Mouse (Mus musculus): Measurements from ENCODE around the gene Cacnb2. TPM values are rescaled to one million over a fixed set of nuclear protein-coding genes. Genes with fewer than 3 reads are reported as not detected.

Gene Cacnb2
- polyA plus RNA-seq (2014; fragmentation: Nextera tagmentation; extraction: Ambion mirVana), result 2.4 and 3.2 TPM in 2 replicates

- Histone ChIP-seq H3K27me3 (replicated peaks; ENCODE audit: control insufficient read depth, insufficient read depth, low read length) (no peaks in the 10 kb centered on the region), H3K4me3 (ENCODE audit: low read depth, low read length) (peak within 1 kb of the TSS; percentile 67), H3K27ac (ENCODE audit: low read depth, low read length) (peak within 1 kb of the TSS; percentile 56; the same call in 1 of the 2 replicates), H3K9ac (ENCODE audit: low read length) (peak within 1 kb of the TSS; percentile 75), H3K4me2 (ENCODE audit: low read length) (peak within 1 kb of the TSS; percentile 93), H3K9me3 (replicated peaks; ENCODE audit: control insufficient read depth, low read length) (no peaks in the 10 kb centered on the region), H3K4me1 (ENCODE audit: control insufficient read depth, insufficient read depth, low read length) (no peaks in the 10 kb centered on the region; the same call in 1 of the 2 replicates), H3K36me3 (ENCODE audit: control insufficient read depth, insufficient read depth, low read length) (no peaks in the 10 kb centered on the region)
- DNase-seq (ENCODE audit: low spot score) (no peak), ATAC-seq (no peak)
- WGBS, result 49% methylated on average over 3 of the region's 3 CpGs
Measured at GRCm38 (mm10) chr2:14602788-14603187, at the start of gene Cacnb2. TSS of gene Cacnb2 (plus strand) at chr2:14603088.

- no peak overlapping the region for H3K4me3 ChIP-seq (ENCODE audit: low read depth, low read length)
Measured at GRCm38 (mm10) chr2:14568020-14568419, 34.9 kb upstream of the Cacnb2 start.

GRCm38 (mm10) chr2:14571300-14571699, 31.6 kb upstream of the Cacnb2 start:
- no peak overlapping the region for H3K4me2 ChIP-seq (ENCODE audit: low read length)
- no peaks in the 10 kb centered on the region for H3K4me1 ChIP-seq (ENCODE audit: control insufficient read depth, insufficient read depth, low read length)
- H3K9ac ChIP-seq (ENCODE audit: low read length), result no peak overlapping the region
- H3K9me3 ChIP-seq (replicated peaks; ENCODE audit: control insufficient read depth, low read length), result no peaks in the 10 kb centered on the region
- no peak for DNase-seq (ENCODE audit: low spot score)
- H3K27ac ChIP-seq (ENCODE audit: low read depth, low read length), result no peak overlapping the region
- no peak for ATAC-seq
- no peaks in the 10 kb centered on the region for H3K36me3 ChIP-seq (ENCODE audit: control insufficient read depth, insufficient read depth, low read length)
- H3K4me3 ChIP-seq (ENCODE audit: low read depth, low read length), result no peak overlapping the region
- H3K27me3 ChIP-seq (replicated peaks; ENCODE audit: control insufficient read depth, insufficient read depth, low read length), result no peaks in the 10 kb centered on the region

More at GRCm38 (mm10) chr2:14568020-14568419, 34.9 kb upstream of the Cacnb2 start:
- no peaks in the 10 kb centered on the region for H3K27me3 ChIP-seq (replicated peaks; ENCODE audit: control insufficient read depth, insufficient read depth, low read length)
- H3K36me3 ChIP-seq (ENCODE audit: control insufficient read depth, insufficient read depth, low read length), result no peaks in the 10 kb centered on the region
- H3K9me3 ChIP-seq (replicated peaks; ENCODE audit: control insufficient read depth, low read length), result no peaks in the 10 kb centered on the region
- no peak overlapping the region for H3K9ac ChIP-seq (ENCODE audit: low read length)
- no peak overlapping the region for H3K4me2 ChIP-seq (ENCODE audit: low read length)
- no peaks in the 10 kb centered on the region for H3K4me1 ChIP-seq (ENCODE audit: control insufficient read depth, insufficient read depth, low read length)
- WGBS, result 80% methylated on average over 2 of the region's 2 CpGs
- ATAC-seq (no peak), DNase-seq (ENCODE audit: low spot score) (no peak)
- H3K27ac ChIP-seq (ENCODE audit: low read depth, low read length), result no peak overlapping the region

- Histone ChIP-seq H3K36me3 (ENCODE audit: control insufficient read depth, insufficient read depth, low read length) (no peaks in the 10 kb centered on the region), H3K9me3 (replicated peaks; ENCODE audit: control insufficient read depth, low read length) (no peaks in the 10 kb centered on the region), H3K27ac (ENCODE audit: low read depth, low read length) (no peak overlapping the region), H3K4me2 (ENCODE audit: low read length) (no peak overlapping the region), H3K27me3 (replicated peaks; ENCODE audit: control insufficient read depth, insufficient read depth, low read length) (no peaks in the 10 kb centered on the region), H3K9ac (ENCODE audit: low read length) (no peak overlapping the region), H3K4me1 (ENCODE audit: control insufficient read depth, insufficient read depth, low read length) (no peaks in the 10 kb centered on the region), H3K4me3 (ENCODE audit: low read depth, low read length) (no peak overlapping the region)
- WGBS, result 85% methylated on average over 4 of the region's 4 CpGs
- ATAC-seq, result no peak
- DNase-seq (ENCODE audit: low spot score), result no peak
Measured at GRCm38 (mm10) chr2:14589541-14589940, 13.3 kb upstream of the Cacnb2 start.

- ATAC-seq (no peak), DNase-seq (ENCODE audit: low spot score) (no peak)
- Histone ChIP-seq H3K4me2 (ENCODE audit: low read length) (no peak overlapping the region), H3K36me3 (ENCODE audit: control insufficient read depth, insufficient read depth, low read length) (no peaks in the 10 kb centered on the region), H3K9me3 (replicated peaks; ENCODE audit: control insufficient read depth, low read length) (no peaks in the 10 kb centered on the region), H3K4me1 (ENCODE audit: control insufficient read depth, insufficient read depth, low read length) (no peaks in the 10 kb centered on the region), H3K27me3 (replicated peaks; ENCODE audit: control insufficient read depth, insufficient read depth, low read length) (no peaks in the 10 kb centered on the region), H3K27ac (ENCODE audit: low read depth, low read length) (no peak overlapping the region), H3K9ac (ENCODE audit: low read length) (no peak overlapping the region), H3K4me3 (ENCODE audit: low read depth, low read length) (no peak overlapping the region)
Measured at GRCm38 (mm10) chr2:14597909-14598563, 4.9 kb upstream of the Cacnb2 start.

GRCm38 (mm10) chr2:14603784-14604781, 1.2 kb downstream of the Cacnb2 start:
- Histone ChIP-seq H3K9ac (ENCODE audit: low read length) (peak overlapping the region; percentile 75), H3K36me3 (ENCODE audit: control insufficient read depth, insufficient read depth, low read length) (no peaks in the 10 kb centered on the region), H3K4me2 (ENCODE audit: low read length) (peak overlapping the region; percentile 93), H3K4me3 (ENCODE audit: low read depth, low read length) (peak overlapping the region; percentile 67), H3K4me1 (ENCODE audit: control insufficient read depth, insufficient read depth, low read length) (no peaks in the 10 kb centered on the region; the same call in none of the 2 replicates), H3K27ac (ENCODE audit: low read depth, low read length) (peak overlapping the region; percentile 56; the same call in 1 of the 2 replicates), H3K27me3 (replicated peaks; ENCODE audit: control insufficient read depth, insufficient read depth, low read length) (no peaks in the 10 kb centered on the region), H3K9me3 (replicated peaks; ENCODE audit: control insufficient read depth, low read length) (no peaks in the 10 kb centered on the region)
- WGBS, result under 1% methylated on average over 78 of the region's 83 CpGs
- ATAC-seq (peak; percentile 93), DNase-seq (ENCODE audit: low spot score) (peak; percentile 78)

- Histone ChIP-seq H3K27me3 (replicated peaks; ENCODE audit: control insufficient read depth, insufficient read depth, low read length) (no peaks in the 10 kb centered on the region), H3K4me2 (ENCODE audit: low read length) (peak overlapping the region; percentile 93), H3K9ac (ENCODE audit: low read length) (peak overlapping the region; percentile 75), H3K36me3 (ENCODE audit: control insufficient read depth, insufficient read depth, low read length) (no peaks in the 10 kb centered on the region), H3K27ac (ENCODE audit: low read depth, low read length) (no peak overlapping the region), H3K4me1 (ENCODE audit: control insufficient read depth, insufficient read depth, low read length) (no peaks in the 10 kb centered on the region; the same call in none of the 2 replicates), H3K9me3 (replicated peaks; ENCODE audit: control insufficient read depth, low read length) (no peaks in the 10 kb centered on the region), H3K4me3 (ENCODE audit: low read depth, low read length) (peak overlapping the region; percentile 67)
- peak; percentile 58 for ATAC-seq
- under 1% methylated on average over 22 of the region's 22 CpGs for WGBS
- DNase-seq (ENCODE audit: low spot score), result peak; percentile 41
Measured at GRCm38 (mm10) chr2:14604791-14605190, 1.9 kb downstream of the Cacnb2 start.

- peak overlapping the region; percentile 67 for H3K4me3 ChIP-seq (ENCODE audit: low read depth, low read length)
- peak overlapping the region; percentile 75 for H3K9ac ChIP-seq (ENCODE audit: low read length)
- no peaks in the 10 kb centered on the region for H3K36me3 ChIP-seq (ENCODE audit: control insufficient read depth, insufficient read depth, low read length)
- no peaks in the 10 kb centered on the region; the same call in none of the 2 replicates for H3K4me1 ChIP-seq (ENCODE audit: control insufficient read depth, insufficient read depth, low read length)
- ATAC-seq (no peak), DNase-seq (ENCODE audit: low spot score) (no peak)
- H3K27ac ChIP-seq (ENCODE audit: low read depth, low read length), result no peak overlapping the region
- no peaks in the 10 kb centered on the region for H3K9me3 ChIP-seq (replicated peaks; ENCODE audit: control insufficient read depth, low read length)
- H3K4me2 ChIP-seq (ENCODE audit: low read length), result peak overlapping the region; percentile 93
- H3K27me3 ChIP-seq (replicated peaks; ENCODE audit: control insufficient read depth, insufficient read depth, low read length), result no peaks in the 10 kb centered on the region
- WGBS, result 2% methylated on average over 7 of the region's 7 CpGs
Measured at GRCm38 (mm10) chr2:14605207-14605606, 2.3 kb downstream of the Cacnb2 start.
